Mouse (Mus musculus) kidney, adult 11 months (tissue): ENCODE measurements around the gene Skap1.

Experiments used
- DNase-seq: peaks from one replicate; pipeline ENCODE4 v3.0.0; 2022

Gene Skap1

GRCm38 (mm10) chr11:96463986-96464715, at the start of gene Skap1:
Gene Skap1 (plus strand): TSS chr11:96464593.
- DNase-seq, result no peak

GRCm38 (mm10) chr11:96421074-96421473, 43.3 kb upstream of the Skap1 start:
- DNase-seq, result no peak

DNA sequence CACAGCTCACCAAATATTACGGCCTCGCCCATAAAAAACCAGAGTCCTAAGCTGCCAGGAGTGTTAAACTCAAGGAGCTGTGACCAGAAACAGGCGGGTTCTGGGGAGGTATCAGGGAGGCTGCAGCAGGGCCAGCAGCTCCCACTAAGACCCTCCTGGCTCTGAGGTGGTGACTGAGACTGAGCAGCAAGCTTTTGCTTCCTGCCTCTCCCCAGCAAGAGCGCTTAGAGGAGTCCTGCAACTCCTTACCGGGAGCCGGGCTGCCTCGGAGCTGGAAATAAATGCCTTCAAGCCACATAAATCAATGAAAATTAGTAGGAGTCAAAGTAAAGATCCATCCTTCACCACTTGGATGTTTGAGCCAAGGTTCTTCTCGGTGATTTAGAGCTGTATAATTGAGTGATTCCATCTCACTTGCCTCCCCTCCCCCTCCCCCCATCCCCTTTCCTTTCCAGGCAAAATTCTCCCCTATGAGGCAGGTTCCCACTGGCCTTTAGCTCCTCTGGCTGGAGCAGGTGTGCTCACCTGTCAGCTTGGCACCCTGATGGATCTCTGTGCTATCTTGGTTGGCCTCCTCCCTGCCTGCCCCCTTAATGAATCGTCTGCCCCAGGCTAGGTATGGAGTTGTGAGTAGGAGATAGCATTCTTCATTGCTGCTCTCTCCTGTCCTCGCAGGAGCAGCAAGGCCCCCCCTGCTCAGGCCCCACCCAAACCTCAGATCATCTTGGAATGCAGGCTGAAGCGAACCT, 42.7 kb upstream of the Skap1 start:
- no peak for DNase-seq

DNA sequence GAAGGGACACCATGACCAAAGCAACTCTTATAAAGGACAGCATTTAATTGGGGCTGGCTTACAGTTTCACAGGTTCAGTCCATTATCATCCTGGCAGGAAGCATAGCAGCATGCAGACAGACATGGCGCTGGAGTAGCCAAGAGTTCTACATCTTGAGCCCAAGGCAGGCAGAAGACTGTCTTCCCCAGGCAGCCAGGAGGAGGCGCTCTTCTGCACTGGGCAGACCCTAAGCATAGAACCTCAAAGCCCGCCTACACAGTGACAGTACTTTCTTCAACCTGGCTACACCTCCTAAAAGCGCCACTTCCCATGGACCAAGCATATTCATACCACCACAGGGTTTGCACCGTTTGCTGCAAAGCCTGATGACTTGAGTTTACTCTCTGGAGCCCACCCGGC, 39.2 kb upstream of the Skap1 start:
- DNase-seq, result no peak

- no peak for DNase-seq
These were observed 38.2 kb upstream of the Skap1 start for GRCm38 (mm10) chr11:96426191-96426590.

DNA sequence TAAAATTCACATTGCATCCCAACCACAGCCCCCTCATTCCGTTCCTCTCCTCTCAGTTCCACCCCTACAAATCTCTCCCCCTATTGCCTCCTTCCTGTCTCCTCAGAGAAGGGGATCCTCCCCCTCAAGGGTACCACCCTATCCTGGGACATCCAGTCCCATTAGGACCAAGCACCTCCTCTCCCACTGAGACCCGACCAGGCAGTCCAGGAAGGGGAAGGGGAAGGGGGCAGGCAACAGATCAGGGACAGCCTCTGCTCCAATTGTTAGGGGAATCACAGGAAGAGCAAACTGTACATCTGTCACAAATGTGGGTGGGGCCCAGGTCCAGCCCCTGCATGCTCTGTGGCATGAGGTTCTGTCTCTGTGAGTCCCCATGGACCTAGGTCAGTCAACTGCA, 37.6 kb upstream of the Skap1 start:
- no peak for DNase-seq

- DNase-seq, result peak; percentile 73
These were observed 35.3 kb upstream of the Skap1 start for GRCm38 (mm10) chr11:96429062-96429461.

GRCm38 (mm10) chr11:96429891-96430290, 34.5 kb upstream of the Skap1 start:
- no peak for DNase-seq

DNA sequence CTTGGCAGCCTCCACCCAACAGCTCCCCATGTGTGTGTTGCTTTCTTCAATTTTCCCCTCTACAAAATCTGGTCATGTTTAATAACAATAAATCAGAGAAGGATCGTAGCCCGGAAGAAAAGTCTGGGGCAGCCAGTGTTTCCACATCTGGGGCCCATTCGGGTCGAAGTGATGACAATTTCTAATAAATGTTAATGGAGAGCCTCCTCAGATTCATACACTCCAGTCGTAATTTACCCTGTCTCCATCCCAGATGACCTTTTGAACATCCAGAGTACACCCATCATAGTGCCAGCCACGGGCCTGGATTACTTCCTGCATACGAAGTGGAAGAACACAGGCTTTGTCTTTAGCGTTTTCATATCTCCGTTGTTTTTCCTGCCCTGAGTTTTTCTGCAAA, 32.5 kb upstream of the Skap1 start:
- DNase-seq, result no peak

GRCm38 (mm10) chr11:96434888-96435287, 29.5 kb upstream of the Skap1 start:
- DNase-seq, result no peak

GRCm38 (mm10) chr11:96436525-96436924, 27.9 kb upstream of the Skap1 start:
- no peak for DNase-seq

DNA sequence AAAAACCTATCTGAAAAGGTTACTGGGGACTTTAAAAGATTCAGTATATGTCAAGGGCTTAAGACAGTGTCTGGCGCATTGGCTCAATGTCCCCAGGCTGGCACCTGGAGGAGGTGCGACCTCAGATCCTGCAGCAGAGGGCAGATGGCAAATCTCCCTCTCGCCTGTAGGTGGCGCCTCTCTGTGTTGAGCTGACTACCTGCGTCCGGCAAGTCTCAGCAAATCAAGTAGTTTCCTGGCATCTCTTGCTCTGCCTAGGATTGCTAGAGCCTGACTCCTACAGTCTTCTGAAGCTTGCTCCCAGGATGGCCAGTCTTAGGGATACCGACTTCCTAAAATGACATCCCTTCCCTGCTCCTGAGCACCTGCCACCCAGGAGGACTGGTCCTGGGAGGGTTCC, 25.6 kb upstream of the Skap1 start:
- DNase-seq, result peak; percentile 66

- no peak for DNase-seq
These were observed 22.7 kb upstream of the Skap1 start for GRCm38 (mm10) chr11:96441546-96442185.

DNA sequence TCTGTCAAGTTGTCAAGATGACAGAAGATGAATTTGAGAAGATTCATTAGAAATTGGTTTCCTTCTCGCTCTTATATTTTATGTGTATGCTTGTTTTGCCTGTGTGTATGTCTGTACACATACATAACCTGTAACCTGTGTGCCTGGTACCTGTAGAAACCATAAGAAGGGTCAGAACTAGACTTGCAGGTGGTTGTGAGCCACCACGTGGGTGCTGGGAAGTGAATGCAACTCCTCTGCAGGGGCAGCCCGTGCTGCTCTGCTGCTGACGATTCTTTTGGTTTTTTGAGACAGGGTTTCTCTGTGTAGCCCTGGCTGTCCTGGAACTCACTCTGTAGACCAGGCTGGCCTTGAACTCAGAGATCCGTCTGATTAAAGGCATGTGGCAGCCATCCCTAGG, 21.9 kb upstream of the Skap1 start:
- no peak for DNase-seq

DNA sequence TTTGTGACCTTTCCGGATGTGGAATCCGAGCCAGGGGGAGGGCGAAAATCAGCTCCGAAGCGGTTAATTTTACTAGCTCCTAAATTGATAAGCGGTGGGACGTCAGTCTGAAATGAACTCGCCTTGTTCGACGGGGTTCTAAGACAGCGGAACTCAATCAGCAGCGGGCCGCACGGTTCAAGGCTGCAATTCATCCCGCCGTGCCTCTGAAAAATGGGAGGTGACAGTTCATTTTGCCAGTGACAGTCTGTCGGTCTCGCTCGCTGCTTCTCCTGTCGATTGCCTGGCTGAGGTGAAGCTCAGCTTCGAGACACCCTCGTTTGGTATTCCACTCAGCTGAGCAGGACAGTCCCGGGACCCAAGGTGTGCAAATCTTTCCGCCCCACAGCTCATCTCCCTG, 16.5 kb upstream of the Skap1 start:
- DNase-seq, result no peak

- DNase-seq, result no peak
These were observed 9.3 kb upstream of the Skap1 start for GRCm38 (mm10) chr11:96455111-96455510.

GRCm38 (mm10) chr11:96455699-96456326, 8.6 kb upstream of the Skap1 start:
- DNase-seq, result no peak

DNA sequence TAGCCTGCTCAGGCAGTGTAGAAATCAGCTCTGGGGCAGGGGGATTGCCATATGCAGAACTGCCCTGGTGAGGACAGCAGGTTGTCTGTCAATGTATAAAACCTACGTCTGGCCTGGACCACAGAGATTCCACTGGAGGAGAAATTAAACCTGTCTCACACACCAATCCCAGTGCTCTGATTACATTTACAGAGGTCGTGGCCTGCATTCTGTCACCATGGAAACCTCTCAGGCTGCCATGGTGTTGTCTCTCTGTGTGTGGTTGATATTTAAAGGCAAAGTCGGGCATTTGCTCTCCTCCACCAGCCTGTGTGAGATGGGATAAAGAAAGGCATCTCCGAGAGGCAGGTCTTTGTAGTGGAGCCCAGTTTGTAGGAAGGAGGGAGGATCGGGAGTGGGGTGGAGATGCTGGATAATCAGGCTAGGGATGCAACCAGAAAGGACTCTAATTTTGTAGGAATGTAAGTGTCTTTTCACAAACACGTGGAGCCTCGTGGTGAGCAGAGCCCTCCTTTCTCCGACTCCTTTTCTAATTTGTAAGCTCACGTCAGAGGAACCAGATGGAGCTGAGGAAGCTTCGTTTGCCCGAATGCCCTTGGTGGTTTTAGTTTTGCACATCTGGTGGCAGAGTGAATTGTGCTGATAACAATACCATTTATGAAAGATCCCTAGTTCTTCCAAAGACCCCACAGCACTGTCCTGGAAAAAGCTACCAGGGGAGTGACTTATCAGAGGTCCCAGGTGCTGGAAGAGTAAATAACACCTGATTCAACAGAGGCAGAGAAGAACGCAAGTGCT, 7.7 kb upstream of the Skap1 start:
- no peak for DNase-seq

- DNase-seq, result no peak
These were observed 2.6 kb upstream of the Skap1 start for GRCm38 (mm10) chr11:96461766-96462165.

DNA sequence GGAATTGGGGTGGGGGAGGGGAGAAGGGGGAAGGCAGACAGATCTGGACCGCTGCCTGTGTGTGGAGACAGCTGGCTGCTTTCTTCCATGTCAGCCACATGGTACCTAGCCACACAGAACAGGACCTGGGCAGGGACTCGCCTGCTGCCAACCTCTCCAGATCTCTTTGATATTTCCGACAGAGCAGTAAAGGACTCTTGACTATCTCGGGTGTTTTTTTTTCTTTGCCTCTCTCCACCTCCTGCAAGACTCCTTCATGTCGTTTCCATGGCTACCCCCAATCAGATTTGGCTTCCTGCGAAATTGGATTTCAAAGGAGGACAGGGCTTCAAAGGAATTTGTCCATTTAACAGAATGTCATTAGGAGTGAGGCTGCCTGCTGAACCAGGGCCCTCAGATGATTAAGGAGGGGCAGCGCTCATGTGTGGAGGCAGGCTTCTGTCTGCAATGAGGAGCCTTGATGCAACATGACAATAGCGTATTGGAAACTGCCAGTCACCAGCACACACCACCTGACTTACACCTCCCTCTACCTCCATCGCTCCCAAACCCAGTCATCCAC, 2.1 kb upstream of the Skap1 start:
- no peak for DNase-seq

DNA sequence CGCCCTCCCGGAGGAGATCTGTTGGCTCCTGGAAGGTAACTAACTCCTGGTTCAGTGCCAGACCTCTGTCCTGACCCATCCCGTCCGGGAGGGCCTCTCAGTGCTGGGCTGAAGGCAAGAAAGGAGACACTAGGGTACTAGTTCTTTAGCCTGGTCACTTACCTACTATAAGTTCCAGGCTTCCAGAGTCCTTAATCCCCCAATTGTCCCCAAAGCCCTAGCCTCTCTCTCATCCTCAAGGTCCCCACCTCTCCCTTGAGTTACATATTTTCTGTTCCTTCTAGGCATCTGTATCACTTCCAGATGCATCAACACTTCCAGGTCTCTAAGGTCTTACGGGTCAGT, 295 bp downstream of the Skap1 start:
- peak; percentile 6 for DNase-seq

DNA sequence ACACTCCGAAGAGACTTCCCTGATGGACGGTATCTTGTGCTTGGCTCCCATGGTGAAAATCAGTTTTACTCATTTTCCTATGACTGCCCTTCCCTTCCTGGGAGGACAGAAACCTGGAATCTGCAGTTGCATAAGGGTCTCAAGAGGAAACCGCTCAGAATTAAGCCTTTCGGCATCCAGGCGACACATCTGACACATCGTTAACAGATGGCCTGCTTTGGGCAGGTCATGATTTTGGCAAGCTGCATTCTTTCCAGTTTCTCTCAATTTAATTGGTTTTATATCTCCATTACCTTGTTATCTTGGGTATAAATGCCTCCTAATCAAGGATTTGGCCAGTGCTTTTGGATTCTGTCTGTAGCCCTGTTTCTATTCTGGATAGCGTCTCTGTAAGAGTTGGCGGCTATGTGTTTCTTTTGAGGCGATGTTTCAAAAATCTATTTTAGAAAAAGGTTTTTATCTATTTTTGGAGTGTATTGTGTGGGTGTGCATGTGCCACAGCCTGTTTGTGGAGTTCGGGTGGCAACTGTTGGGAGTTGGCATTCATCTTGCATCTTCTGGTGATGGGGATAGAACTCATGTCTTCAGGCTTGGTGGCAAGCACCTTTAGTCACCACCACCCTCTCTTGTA, 1.1 kb downstream of the Skap1 start:
- no peak for DNase-seq
